Mouse (Mus musculus) left cerebral cortex, adult 2 months (tissue): ENCODE data around the gene Pkig. TPM values are rescaled to one million over a fixed set of nuclear protein-coding genes. Genes with fewer than 3 reads are reported as not detected.
A peak's percentile ranks its signal among the peaks of the same experiment; 100 is the strongest.
"Not testable (repeated sequence)": the region's sequence is repeated elsewhere in the genome, so short reads cannot be mapped to it uniquely, and the experiment has no call there.

Source experiments
- DNase-seq, 2 experiments: peaks; one replicate each; pipeline ENCODE4 v3.0.0; 2021 to 2022; ENCODE audit warnings: low spot score in 2 of 2, mixed read lengths in 1 of 2; ENCODE audit errors: extremely low spot score in 1 of 2
- H3K27ac ChIP-seq: fragments of 200-600 bp; 2 replicates; pipeline ENCODE4 v1.8.1; 2022
- H3K4me3 ChIP-seq: fragments of 200-600 bp; 2 replicates; pipeline ENCODE4 v1.8.1; 2022
- CTCF ChIP-seq: fragments of 200-600 bp; IDR thresholded peaks from 2 replicates; pipeline ENCODE4 v1.8.1; 2022; ENCODE audit warnings: antibody characterized with exemption, mild to moderate bottlenecking, moderate library complexity
- intact Hi-C: fragments of 180-260 bp; cut with DNase I; formaldehyde crosslinking; loops from one replicate; pipeline ENCODE4 v1.15.1; 2025
- total RNA-seq, 2 experiments: library from RNA; stranded (reverse); gene quantifications; 2 replicates each; pipeline ENCODE4 v1.2.3; 2021

Pkig gene
- total RNA-seq, 2 experiments from 2014 or later: 126 to 129 TPM

GRCm38 (mm10) chr2:163644575-163645385 lies 13.4 kb upstream of the Pkig start, which contains the start of gene Serinc3:
Gene Serinc3 (minus strand): TSS chr2:163645131.
- Histone ChIP-seq H3K4me3 (peak within 1 kb of the TSS; percentile 86), H3K27ac (peak within 1 kb of the TSS; percentile 98)
- peak; percentile 54 for TF ChIP-seq CTCF
- intact Hi-C loops: loop anchor here (2.0 kb wide), 1 partner anchor 74 kb away; no protein-coding TSS in a partner anchor
- DNase-seq: peak; percentile 97 to 99

- intact Hi-C loops: loop anchor here (1.0 to 2.0 kb wide), 2 partner anchors 10 to 73 kb away; no protein-coding TSS in a partner anchor
- TF ChIP-seq CTCF: no peak
- DNase-seq: no peak
- H3K4me3 ChIP-seq: no peak overlapping the region
- peak overlapping the region; percentile 89 for H3K27ac ChIP-seq
These were observed 12.3 kb upstream of the Pkig start for GRCm38 (mm10) chr2:163645700-163646460.

- Histone ChIP-seq H3K4me3 (no peak overlapping the region), H3K27ac (no peak overlapping the region)
- no peak for TF ChIP-seq CTCF
- intact Hi-C loops: loop anchor here (1.0 kb wide), 1 partner anchor 10 kb away; no protein-coding TSS in a partner anchor
- DNase-seq: no peak
These were observed 11.6 kb upstream of the Pkig start for GRCm38 (mm10) chr2:163646461-163647080.

GRCm38 (mm10) chr2:163655699-163656098 lies 2.5 kb upstream of the Pkig start:
- not testable (repeated sequence) for H3K4me3 ChIP-seq, H3K27ac ChIP-seq, DNase-seq
- intact Hi-C loops: loop anchor here (1.0 kb wide), 1 partner anchor 9 kb away; no protein-coding TSS in a partner anchor

- DNase-seq: no peak
- Histone ChIP-seq H3K27ac (no peak overlapping the region), H3K4me3 (no peak overlapping the region)
- intact Hi-C loops: loop anchor here (1.0 kb wide), 1 partner anchor 8 kb away; no protein-coding TSS in a partner anchor
- TF ChIP-seq CTCF: no peak
These were observed 700 bp upstream of the Pkig start for GRCm38 (mm10) chr2:163657486-163657885.

- DNase-seq: no peak
- no peak for TF ChIP-seq CTCF
- Histone ChIP-seq H3K27ac (peak overlapping the region; percentile 92), H3K4me3 (peak overlapping the region; percentile 68)
- intact Hi-C loops: loop anchor here (1.0 kb wide), 1 partner anchor 60 kb away; no protein-coding TSS in a partner anchor
These were observed 755 bp downstream of the Pkig start for GRCm38 (mm10) chr2:163658941-163659340.

GRCm38 (mm10) chr2:163659431-163659830 lies 1.2 kb downstream of the Pkig start:
- DNase-seq: no peak
- H3K27ac ChIP-seq: peak overlapping the region; percentile 92
- no peak for TF ChIP-seq CTCF
- peak overlapping the region; percentile 68 for H3K4me3 ChIP-seq
- intact Hi-C loops: no loop called here

GRCm38 (mm10) chr2:163660103-163660701 lies 2.0 kb downstream of the Pkig start:
- no peak for DNase-seq
- H3K4me3 ChIP-seq: no peak overlapping the region
- H3K27ac ChIP-seq: peak overlapping the region; percentile 34; the same call in 1 of the 2 replicates
- intact Hi-C loops: no loop called here
- TF ChIP-seq CTCF: no peak

GRCm38 (mm10) chr2:163661371-163661850 lies 3.2 kb downstream of the Pkig start:
- TF ChIP-seq CTCF: no peak
- DNase-seq: peak; percentile 67 to 75
- Histone ChIP-seq H3K4me3 (no peak overlapping the region; the same call in 1 of the 2 replicates), H3K27ac (peak overlapping the region; percentile 70)
- intact Hi-C loops: loop anchor here (1.0 kb wide), 1 partner anchor 14 kb away; no protein-coding TSS in a partner anchor

- intact Hi-C loops: no loop called here
- DNase-seq: no peak
- TF ChIP-seq CTCF: no peak
- Histone ChIP-seq H3K4me3 (peak overlapping the region; percentile 11; the same call in 1 of the 2 replicates), H3K27ac (peak overlapping the region; percentile 70)
These were observed 3.9 kb downstream of the Pkig start for GRCm38 (mm10) chr2:163662076-163662475.

- no peak for TF ChIP-seq CTCF
- H3K27ac ChIP-seq: peak overlapping the region; percentile 70
- intact Hi-C loops: no loop called here
- no peak overlapping the region for H3K4me3 ChIP-seq
- no peak for DNase-seq
These were observed 4.6 kb downstream of the Pkig start for GRCm38 (mm10) chr2:163662698-163663221.
